Mouse (Mus musculus) testis, postnatal 14 days (tissue): Measurements from ENCODE around the gene Serp2.

Experiments
- DNase-seq: peaks from one replicate; pipeline ENCODE4 v3.0.0; 2021; ENCODE audit warnings: low spot score

Serp2 gene

DNA sequence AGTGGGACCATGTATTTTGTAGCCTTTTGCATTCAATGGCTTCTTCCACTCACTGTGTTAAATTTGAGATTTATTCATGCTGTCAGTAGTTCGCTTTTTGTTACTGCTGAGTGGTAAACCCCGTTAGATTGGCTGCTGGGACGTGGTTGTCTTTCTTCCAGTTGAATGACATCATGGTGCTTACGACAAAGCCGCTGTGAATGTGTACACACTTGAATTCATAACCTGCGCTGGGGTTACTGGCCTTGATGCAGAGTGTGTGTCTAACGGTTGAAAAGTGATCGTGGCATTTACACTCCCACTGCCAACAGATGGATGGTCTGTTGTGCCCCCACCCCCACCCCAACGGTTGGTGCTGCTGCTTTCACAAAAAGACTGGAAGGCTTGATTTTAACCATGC is 59.5 kb downstream of the Serp2 start:
- no peak for DNase-seq

DNA sequence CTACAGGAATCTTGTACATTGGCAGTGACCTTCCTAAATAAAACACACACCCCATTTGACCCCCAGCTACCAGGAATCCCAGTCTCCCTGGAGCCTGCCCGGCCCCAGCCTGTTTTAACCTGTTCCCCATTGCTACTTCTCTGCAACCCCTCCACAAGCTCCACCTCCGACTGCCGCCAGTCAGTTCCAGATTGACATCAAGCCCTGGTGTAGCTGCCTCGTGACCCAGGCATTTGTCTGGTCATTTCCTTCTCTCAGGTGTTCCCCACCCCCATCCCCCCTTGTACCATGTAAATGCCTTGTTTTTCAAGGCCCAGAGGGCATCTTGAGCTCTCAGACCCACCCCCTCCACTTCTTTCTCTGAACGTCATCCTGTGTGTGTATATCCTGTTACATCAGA is 61.7 kb downstream of the Serp2 start:
- DNase-seq, result no peak

DNA sequence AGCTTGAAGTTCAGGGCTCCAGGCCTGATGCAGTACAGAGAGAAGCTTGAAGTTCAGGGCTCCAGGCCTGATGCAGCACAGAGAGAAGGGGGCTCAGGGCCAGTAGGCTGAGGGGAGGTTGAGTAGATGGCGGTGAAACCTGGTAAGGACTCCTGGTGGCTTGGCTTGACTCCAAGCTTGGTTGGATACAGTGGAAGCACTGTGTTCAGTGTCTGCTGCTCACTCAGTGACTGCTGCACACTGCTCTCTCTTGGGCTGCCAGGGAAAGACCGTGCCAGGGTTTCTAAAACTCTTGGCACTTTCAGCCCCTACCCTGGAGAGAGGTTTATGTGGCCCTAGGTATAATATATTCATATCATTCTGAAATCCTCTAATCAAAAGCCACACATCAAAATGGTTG is 67.6 kb downstream of the Serp2 start:
- DNase-seq, result no peak

DNA sequence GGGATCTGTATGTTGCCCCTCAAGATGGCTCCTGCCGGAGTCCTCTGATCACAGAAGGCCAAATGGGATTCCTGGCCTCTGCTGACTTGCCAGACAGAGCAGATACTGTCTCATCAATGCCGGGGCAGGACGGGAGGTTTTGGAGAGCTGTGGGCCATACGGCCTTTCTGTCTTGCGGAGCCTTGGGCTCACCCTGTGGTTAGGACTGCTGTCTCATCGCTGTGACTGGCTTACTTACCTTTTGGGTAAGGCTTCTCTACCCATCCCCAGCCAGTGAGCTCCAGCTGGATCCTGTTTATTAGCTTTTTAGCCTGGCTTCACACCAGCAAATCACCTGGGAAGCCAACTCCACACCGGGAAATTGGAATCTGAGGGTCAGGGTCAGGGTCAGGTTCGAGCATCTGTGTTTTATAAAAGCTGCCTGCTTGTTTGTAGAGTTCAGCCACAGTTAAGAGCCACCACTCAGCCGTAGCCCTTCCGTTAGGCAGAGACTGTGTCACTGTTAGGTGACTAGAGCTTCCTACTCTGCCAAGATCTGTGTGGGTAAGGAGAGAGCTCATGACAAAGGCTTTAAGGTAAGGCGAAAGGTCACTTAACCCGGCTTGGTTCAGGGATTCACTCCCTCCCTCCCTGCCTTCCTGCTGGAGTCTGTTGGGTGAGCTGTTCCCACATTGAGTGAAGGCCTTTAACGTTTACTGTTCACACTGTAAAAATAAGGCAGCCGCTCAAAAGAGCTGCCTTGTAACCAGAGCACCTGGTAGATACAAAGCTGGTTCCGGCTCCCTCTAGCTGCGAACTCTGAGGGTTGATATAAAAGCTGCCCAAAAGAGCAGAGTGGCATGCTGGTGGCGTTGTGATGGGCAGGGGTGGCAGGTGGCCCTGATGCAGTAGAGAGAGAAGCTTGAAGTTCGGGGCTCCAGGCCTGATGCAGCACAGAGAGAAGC is 68.3 kb downstream of the Serp2 start:
- DNase-seq, result no peak

DNA sequence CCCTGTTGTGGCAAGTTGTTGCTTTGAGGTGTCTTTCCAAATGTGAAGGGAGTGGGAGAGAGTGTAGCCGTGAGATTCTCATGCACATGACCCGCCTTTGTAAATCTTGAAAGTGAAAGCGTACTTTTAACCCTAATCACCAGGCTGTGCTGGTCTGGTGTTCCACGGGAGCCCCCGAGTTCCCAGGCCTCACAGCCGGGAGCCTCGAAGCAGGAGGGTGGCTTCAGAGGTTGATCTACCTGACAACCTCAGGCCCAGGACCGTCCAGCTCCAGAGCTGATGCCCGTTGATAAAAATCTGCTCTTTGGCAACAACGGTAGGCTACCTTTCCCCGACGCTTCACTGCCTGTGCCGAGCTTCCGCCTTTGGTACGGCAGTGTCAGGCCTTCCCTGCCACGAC is 69.1 kb downstream of the Serp2 start:
- no peak for DNase-seq

DNA sequence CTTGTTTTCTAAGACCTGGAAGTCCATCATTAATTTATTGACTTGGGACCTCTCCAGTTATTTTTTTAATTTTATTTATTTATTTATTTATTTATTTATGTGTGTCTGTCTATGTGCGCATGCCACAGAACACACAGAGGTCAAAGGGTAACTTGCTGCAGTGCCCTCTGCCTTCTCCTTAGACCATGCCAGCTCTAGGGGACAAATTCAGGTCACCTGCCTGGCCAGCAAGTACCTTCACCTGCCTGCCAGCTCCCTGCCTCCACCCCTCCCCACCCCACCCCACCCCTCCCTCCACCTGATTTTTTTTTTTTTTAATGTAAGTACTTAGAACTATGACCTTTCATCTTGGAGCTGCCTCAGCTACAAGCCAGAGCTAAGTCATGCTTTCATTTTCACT is 73.0 kb downstream of the Serp2 start:
- DNase-seq, result no peak
